Mouse (Mus musculus) CH12.LX (cell line): ENCODE data around the gene Elp4. TPM values are rescaled to one million over a fixed set of nuclear protein-coding genes. Genes with fewer than 3 reads are reported as not detected.

Source experiments
- DNase-seq: peaks from one replicate; pipeline ENCODE4 v3.0.0-alpha.2; 2013; ENCODE audit errors: extremely low read depth
- H3K27ac ChIP-seq: 2 replicates; pipeline ENCODE4 v1.5.1; 2012; ENCODE audit warnings: low read depth, mild to moderate bottlenecking, control low read depth, moderate library complexity; ENCODE audit not compliant: insufficient read depth
- H3K27me3 ChIP-seq: replicated peaks from 2 replicates; pipeline ENCODE3; 2012; ENCODE audit warnings: inconsistent platforms
- H3K36me3 ChIP-seq, 2 experiments: replicated peaks in 1 of 2; 2 replicates each; pipeline versions ENCODE3 to v1.6.1; 2012; ENCODE audit warnings: inconsistent platforms in 1 of 2, low read length in 1 of 2, mild to moderate bottlenecking in 1 of 2, mixed read lengths in 1 of 2, moderate library complexity in 1 of 2; ENCODE audit not compliant: control insufficient read depth in 1 of 2, insufficient read depth in 1 of 2
- H3K4me1 ChIP-seq, 2 experiments: 2 replicates each; pipeline ENCODE4 v1.6.1; 2012; ENCODE audit warnings: inconsistent platforms in 1 of 2, moderate library complexity in 1 of 2; ENCODE audit not compliant: insufficient read depth in 2 of 2, control insufficient read depth in 1 of 2
- H3K4me2 ChIP-seq: 2 replicates; pipeline ENCODE4 v1.6.1; 2012; ENCODE audit warnings: low read depth, mild to moderate bottlenecking, control low read depth; ENCODE audit not compliant: poor library complexity, insufficient read depth, severe bottlenecking
- H3K4me3 ChIP-seq, 3 experiments: fragments of 150-350 bp in 1 of 3; sonication (generic) in 1 of 3; replicated peaks in 1 of 3; 2 replicates each; pipeline versions ENCODE3 to v1.5.1; 2011 to 2012; ENCODE audit warnings: low read depth in 2 of 3, low read length in 2 of 3, mild to moderate bottlenecking in 2 of 3, moderate library complexity in 2 of 3, control low read depth in 1 of 3, improper control_type of control experiment in 1 of 3, inconsistent platforms in 1 of 3, mixed read lengths in 1 of 3; ENCODE audit not compliant: poor library complexity in 1 of 3
- H3K79me2 ChIP-seq: replicated peaks from 2 replicates; pipeline ENCODE4 v1.6.1; 2012; ENCODE audit warnings: mild to moderate bottlenecking, moderate library complexity; ENCODE audit not compliant: control insufficient read depth, poor library complexity, insufficient read depth, severe bottlenecking; ENCODE audit errors: extremely low read depth
- H3K9ac ChIP-seq: 2 replicates; pipeline ENCODE4 v1.6.1; 2012; ENCODE audit warnings: low read depth, mild to moderate bottlenecking, control low read depth, moderate library complexity; ENCODE audit not compliant: insufficient read depth
- H3K9me3 ChIP-seq: replicated peaks from 2 replicates; pipeline ENCODE3; 2012; ENCODE audit warnings: low read length, inconsistent platforms, mixed read lengths
- BHLHE40 ChIP-seq: IDR thresholded peaks from 2 replicates; pipeline ENCODE4 v1.6.1; 2011; ENCODE audit warnings: mild to moderate bottlenecking, low read depth, low read length, improper control_type of control experiment
- CTCF ChIP-seq, 2 experiments: IDR thresholded peaks in 1 of 2; conservative IDR thresholded peaks in 1 of 2; 2 replicates each; pipeline ENCODE4 v1.5.1; 2011 to 2012; ENCODE audit warnings: low read depth in 2 of 2, low read length in 2 of 2, improper control_type of control experiment in 1 of 2, inconsistent platforms in 1 of 2, mild to moderate bottlenecking in 1 of 2, moderate library complexity in 1 of 2
- EP300 ChIP-seq: IDR thresholded peaks from 2 replicates; pipeline ENCODE4 v1.6.1; 2011; ENCODE audit warnings: low read length, improper control_type of control experiment
- ETS1 ChIP-seq: conservative IDR thresholded peaks from 2 replicates; pipeline ENCODE4 v1.6.1; 2012; ENCODE audit warnings: low read depth, mild to moderate bottlenecking, inconsistent platforms, low read length, improper control_type of control experiment, moderate library complexity
- GABPA ChIP-seq: IDR thresholded peaks from 2 replicates; pipeline ENCODE4 v1.6.1; 2012; ENCODE audit warnings: low read depth, low read length, improper control_type of control experiment, inconsistent platforms; ENCODE audit not compliant: insufficient replicate concordance
- HCFC1 ChIP-seq: IDR thresholded peaks from 2 replicates; pipeline ENCODE4 v1.6.1; 2012; ENCODE audit warnings: low read depth, mild to moderate bottlenecking, inconsistent platforms, low read length, improper control_type of control experiment
- JUN ChIP-seq: IDR thresholded peaks from 2 replicates; pipeline ENCODE4 v1.6.1; 2011; ENCODE audit warnings: low read depth, mild to moderate bottlenecking, low read length, improper control_type of control experiment, moderate library complexity; ENCODE audit not compliant: insufficient read depth
- JUND ChIP-seq: conservative IDR thresholded peaks from 2 replicates; pipeline ENCODE4 v1.6.1; 2011; ENCODE audit warnings: low read depth, low read length, improper control_type of control experiment
- MAFK ChIP-seq: IDR thresholded peaks from 2 replicates; pipeline ENCODE4 v1.6.1; 2011; ENCODE audit warnings: low read length, improper control_type of control experiment; ENCODE audit not compliant: insufficient replicate concordance
- MEF2A ChIP-seq: IDR thresholded peaks from 2 replicates; pipeline ENCODE4 v1.6.1; 2014; ENCODE audit warnings: low read depth, mild to moderate bottlenecking, inconsistent platforms, low read length, improper control_type of control experiment, borderline replicate concordance
- MXI1 ChIP-seq: IDR thresholded peaks from 2 replicates; pipeline ENCODE4 v1.6.1; 2011; ENCODE audit warnings: mild to moderate bottlenecking, low read depth, low read length, improper control_type of control experiment
- MYC ChIP-seq: IDR thresholded peaks from 2 replicates; pipeline ENCODE4 v1.6.1; 2011; ENCODE audit warnings: low read depth, mild to moderate bottlenecking, improper control_type of control experiment, low read length
- NRF1 ChIP-seq: IDR thresholded peaks from 2 replicates; pipeline ENCODE4 v1.6.1; 2014; ENCODE audit warnings: low read depth, mild to moderate bottlenecking, inconsistent platforms, low read length, improper control_type of control experiment, moderate library complexity
- POLR2AphosphoS2 ChIP-seq: IDR thresholded peaks from 2 replicates; pipeline ENCODE4 v1.6.1; 2011; ENCODE audit warnings: low read depth, low read length, improper control_type of control experiment
- RCOR1 ChIP-seq: conservative IDR thresholded peaks from 2 replicates; pipeline ENCODE4 v1.6.1; 2012; ENCODE audit warnings: low read depth, mild to moderate bottlenecking, inconsistent platforms, low read length, improper control_type of control experiment
- TCF12 ChIP-seq: IDR thresholded peaks from 2 replicates; pipeline ENCODE4 v1.6.1; 2014; ENCODE audit warnings: low read depth, mild to moderate bottlenecking, inconsistent platforms, low read length, improper control_type of control experiment
- USF1 ChIP-seq: IDR thresholded peaks from 2 replicates; pipeline ENCODE4 v1.6.1; 2014; ENCODE audit warnings: low read depth, mild to moderate bottlenecking, inconsistent platforms, low read length, improper control_type of control experiment
- USF2 ChIP-seq: conservative IDR thresholded peaks from 2 replicates; pipeline ENCODE4 v1.6.1; 2011; ENCODE audit warnings: low read depth, low read length, improper control_type of control experiment
- ZC3H11A ChIP-seq: IDR thresholded peaks from 2 replicates; pipeline ENCODE4 v1.6.1; 2012; ENCODE audit warnings: low read depth, mild to moderate bottlenecking, inconsistent platforms, low read length, improper control_type of control experiment
- ZNF384 ChIP-seq: IDR thresholded peaks from 2 replicates; pipeline ENCODE4 v1.6.1; 2012; ENCODE audit warnings: low read depth, low read length, improper control_type of control experiment, inconsistent platforms
- dilution Hi-C: fragments of 300-500 bp; cut with MboI; formaldehyde crosslinking; loops from 2 replicates; pipeline ENCODE4 v1.14.3; 2020; ENCODE audit warnings: low sequenced_read_pairs; ENCODE audit not compliant: extremely low pct_unique_long_range_greater_than_20kb, extremely low pct_ligation_motif_present
- in situ Hi-C: fragments of 300-500 bp; cut with MboI; formaldehyde crosslinking; loops from 3 replicates; pipeline ENCODE4 v1.14.3; 2019; ENCODE audit warnings: low sequenced_read_pairs, low pct_ligation_motif_present, low pct_unique_long_range_greater_than_20kb, mixed read lengths
- polyA plus RNA-seq: library from polyadenylated mRNA; unstranded; fragments of >175 nt; gene quantifications from 2 replicates; pipeline ENCODE4 v1.2.1, GENCODE M21; 2012; ENCODE audit warnings: low read depth; ENCODE audit not compliant: insufficient read length
- total RNA-seq, 2 experiments: library from RNA; depleted of rRNA; stranded (reverse); fragments of 300-350 nt in 1 of 2; fragments of >200 nt in 1 of 2; gene quantifications; 2 replicates each; pipeline ENCODE4 v1.2.3; 2012 to 2014

Elp4 gene
- total and polyA plus RNA-seq, 3 experiments, result 11.6 to 31.2 (median 21.3) TPM

GRCm38 (mm10) chr2:105873403-105873802 is 31.0 kb downstream of the Elp4 start:
- dilution Hi-C loops, result no loop called here
- no peak for TF ChIP-seq CTCF (conservative IDR thresholded peaks at IDR 0.05 in 1 of 2, IDR thresholded peaks at IDR 0.05 in 1 of 2; ENCODE audit: low read depth in 2 of 2, low read length in 2 of 2)
- no peak for TF ChIP-seq NRF1
- TF ChIP-seq ETS1, result no peak
- TF ChIP-seq ZNF384, result no peak
- TF ChIP-seq USF2, result no peak
- TF ChIP-seq POLR2AphosphoS2, result no peak
- no peak for TF ChIP-seq USF1
- no peak for TF ChIP-seq MEF2A
- no peak for TF ChIP-seq TCF12
- TF ChIP-seq ZC3H11A, result no peak
- no peak for TF ChIP-seq EP300
- TF ChIP-seq MAFK, result no peak
- no peak for TF ChIP-seq MXI1
- no peak for TF ChIP-seq GABPA
- no peak for TF ChIP-seq HCFC1
- no peak for TF ChIP-seq JUND
- no peak for TF ChIP-seq JUN
- no peak for TF ChIP-seq BHLHE40
- TF ChIP-seq RCOR1, result no peak
- no peak for TF ChIP-seq MYC
- DNase-seq, result no peak
- Histone ChIP-seq H3K9ac (no peak overlapping the region), H3K9me3 (no peaks in the 10 kb centered on the region), H3K27me3 (no peaks in the 10 kb centered on the region), H3K4me3 (no peak overlapping the region), H3K27ac (no peak overlapping the region), H3K4me2 (no peak overlapping the region), H3K36me3 (peaks cover 0 to 4% of the 10 kb centered on the region in 2 experiments), H3K79me2 (no peaks in the 10 kb centered on the region), H3K4me1 (no peaks in the 10 kb centered on the region)
- in situ Hi-C loops, result no loop called here

GRCm38 (mm10) chr2:105854740-105855139 is 49.6 kb downstream of the Elp4 start:
- no peaks in the 10 kb centered on the region for H3K9me3 ChIP-seq
- no peak overlapping the region for H3K4me3 ChIP-seq
- no peak overlapping the region for H3K4me2 ChIP-seq
- H3K27ac ChIP-seq, result no peak overlapping the region
- no peak for TF ChIP-seq BHLHE40
- H3K36me3 ChIP-seq, result peaks cover 0 to 2% of the 10 kb centered on the region in 2 experiments
- no peak for DNase-seq
- no peak overlapping the region for H3K9ac ChIP-seq
- H3K27me3 ChIP-seq, result no peaks in the 10 kb centered on the region
- in situ Hi-C loops, result no loop called here
- H3K4me1 ChIP-seq, result peaks cover 0 to 26% of the 10 kb centered on the region in 2 experiments; a peak in 2 of 4 replicates
- dilution Hi-C loops, result no loop called here
- H3K79me2 ChIP-seq, result no peaks in the 10 kb centered on the region
